Mouse (Mus musculus) layer of hippocampus, adult 9-10 months (tissue): ENCODE measurements around the gene Arih2.
"Not testable (repeated sequence)": the region's sequence is repeated elsewhere in the genome, so short reads cannot be mapped to it uniquely, and the experiment has no call there.

Source experiments
- DNase-seq: peaks from one replicate; pipeline ENCODE4 v3.0.0; 2022; ENCODE audit warnings: low spot score

The Arih2 gene

GRCm38 (mm10) chr9:108649561-108650440 lies 615 bp upstream of the Arih2 start:
- DNase-seq = no peak

GRCm38 (mm10) chr9:108648166-108648565 lies 1.0 kb downstream of the Arih2 start:
- no peak for DNase-seq

DNA sequence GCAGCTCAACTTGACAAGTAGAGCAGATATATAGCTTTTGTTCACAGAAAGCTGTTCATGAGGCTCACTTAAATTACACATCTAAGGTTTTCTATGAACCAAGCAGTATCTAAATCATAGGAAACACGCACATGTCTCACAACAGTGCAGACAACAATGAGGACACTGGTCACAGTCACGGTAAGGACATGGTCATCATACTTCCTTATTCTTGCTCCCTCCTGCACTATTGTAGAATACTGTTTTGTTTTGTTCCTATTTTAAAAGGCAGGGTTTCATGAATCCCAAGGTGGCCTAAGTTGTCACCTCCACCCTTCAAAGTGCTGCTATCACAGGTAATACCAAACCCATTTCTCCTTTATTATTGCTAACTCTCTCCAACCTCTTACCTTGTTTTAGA lies 9.4 kb downstream of the Arih2 start:
- no peak for DNase-seq

DNA sequence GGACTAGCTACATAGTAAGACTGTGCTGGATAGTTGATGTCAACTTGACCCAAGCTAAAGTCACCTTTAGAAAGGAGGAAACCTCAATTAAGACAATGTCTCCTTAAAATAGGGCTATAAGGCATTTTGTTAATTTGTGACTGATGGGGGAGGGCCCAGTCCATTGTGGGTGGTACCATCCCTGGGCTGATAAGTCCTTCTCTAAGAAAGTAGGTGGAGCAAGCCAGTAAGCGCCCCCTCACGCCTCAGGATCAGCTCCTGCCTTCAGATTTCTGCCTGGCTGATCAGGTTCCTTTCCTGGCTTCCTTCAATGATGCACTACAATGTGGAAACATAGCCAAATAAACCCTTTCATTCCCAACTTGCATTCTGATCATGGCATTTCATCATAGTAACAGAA lies 13.8 kb downstream of the Arih2 start:
- DNase-seq = no peak

DNA sequence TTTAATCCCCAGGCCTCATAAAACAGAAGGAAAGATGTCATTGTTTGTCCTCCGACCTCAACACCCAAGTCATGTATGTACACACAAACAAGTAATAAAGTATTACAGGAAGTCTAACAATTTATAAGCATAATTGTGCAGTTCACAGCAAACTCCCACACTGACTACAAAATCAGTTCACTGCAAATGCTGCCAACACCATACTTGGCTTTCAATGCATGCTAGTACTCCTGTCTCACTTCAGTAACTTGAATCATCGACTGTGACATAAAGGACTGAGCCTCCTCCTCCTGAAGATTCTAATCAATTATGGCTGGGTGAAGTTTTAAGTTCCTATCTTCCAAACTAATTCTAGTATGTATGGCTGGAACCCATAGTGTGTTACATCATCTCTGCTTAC lies 15.3 kb downstream of the Arih2 start:
- DNase-seq = no peak

DNA sequence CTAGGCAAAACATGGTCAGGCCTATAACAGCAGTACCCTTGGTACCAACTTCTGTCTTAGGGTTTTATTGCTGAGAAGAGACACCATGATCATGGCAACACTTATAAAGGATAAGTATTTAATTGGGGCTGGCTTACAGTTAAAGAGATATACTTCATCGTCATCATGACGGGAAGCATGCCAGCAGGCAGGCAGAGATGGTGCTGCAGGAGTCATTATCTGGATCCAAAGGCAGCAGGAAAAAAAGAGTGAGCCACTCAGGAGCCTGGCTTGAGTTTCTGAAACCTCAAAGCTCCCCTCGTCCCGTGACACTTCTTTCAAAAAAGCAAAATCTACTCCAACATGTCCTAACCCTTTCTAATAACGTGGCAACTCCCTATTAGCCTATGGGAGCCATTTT lies 16.8 kb downstream of the Arih2 start:
- DNase-seq = no peak

- DNase-seq = no peak
These were observed 17.4 kb downstream of the Arih2 start for GRCm38 (mm10) chr9:108631631-108632256.

GRCm38 (mm10) chr9:108630683-108631082 lies 18.5 kb downstream of the Arih2 start:
- DNase-seq = no peak

GRCm38 (mm10) chr9:108628141-108628540 lies 21.0 kb downstream of the Arih2 start:
- DNase-seq = no peak

DNA sequence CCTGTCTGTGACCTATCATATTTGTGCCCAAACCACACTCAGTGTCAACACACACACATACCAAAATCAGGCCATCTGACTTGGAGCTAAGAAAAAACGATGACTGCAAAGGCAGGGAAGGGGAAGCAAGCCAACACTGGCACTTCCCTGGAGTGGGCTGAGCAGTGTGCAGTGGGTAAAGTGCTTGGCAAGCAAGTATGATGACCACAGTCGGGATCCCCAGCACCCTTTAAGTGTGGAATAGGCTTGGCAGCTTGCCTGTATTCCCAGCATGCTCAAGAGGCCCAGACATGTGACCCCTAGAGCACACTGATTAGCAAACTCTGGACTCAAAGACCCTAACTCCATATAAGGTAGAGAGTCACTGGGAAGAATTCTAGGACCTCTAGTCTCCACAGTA lies 22.7 kb downstream of the Arih2 start:
- DNase-seq = no peak

DNA sequence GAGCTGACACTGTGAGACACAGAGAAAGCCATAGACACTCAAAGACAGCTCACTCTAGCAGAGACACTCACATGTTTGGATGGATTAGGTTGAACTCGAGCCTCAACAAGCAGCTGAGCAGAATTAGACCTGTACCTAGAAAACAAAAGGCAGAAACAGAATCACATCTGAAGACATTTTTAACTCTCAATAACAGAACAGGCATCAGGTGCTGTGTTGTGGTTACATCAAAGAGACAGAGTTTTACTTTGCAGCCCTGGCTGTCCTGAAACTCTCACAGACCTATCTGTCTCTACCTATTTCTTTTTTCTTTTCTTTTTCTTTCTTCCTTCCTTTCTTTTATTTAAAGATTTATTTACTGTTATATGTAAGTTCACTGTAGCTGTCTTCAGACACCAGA lies 31.9 kb downstream of the Arih2 start:
- DNase-seq = no peak

DNA sequence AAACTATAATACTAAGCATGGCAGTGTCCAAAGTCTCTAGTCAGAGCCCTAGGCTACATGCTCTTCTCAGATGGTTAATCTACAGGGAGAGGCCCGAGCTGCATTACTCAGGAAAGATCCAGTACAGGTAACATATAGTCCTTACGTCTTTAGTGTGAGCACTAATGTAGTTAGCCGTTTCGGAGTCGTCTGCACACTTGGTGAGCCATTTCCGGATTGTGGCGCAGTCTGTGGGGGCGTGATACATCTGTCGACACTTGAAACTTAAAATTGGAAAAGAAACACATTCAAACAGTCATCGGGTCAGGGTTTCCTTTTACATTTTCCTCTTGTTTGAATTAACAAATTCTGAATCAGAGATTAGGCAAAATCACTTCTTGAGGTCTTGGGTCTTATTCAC lies 37.7 kb downstream of the Arih2 start:
- DNase-seq = no peak

- DNase-seq = no peak
These were observed 40.3 kb downstream of the Arih2 start for GRCm38 (mm10) chr9:108608889-108609288.

- DNase-seq = not testable (repeated sequence)
These were observed 41.3 kb downstream of the Arih2 start for GRCm38 (mm10) chr9:108607929-108608328.

- no peak for DNase-seq
These were observed 47.2 kb downstream of the Arih2 start for GRCm38 (mm10) chr9:108601986-108602385.

GRCm38 (mm10) chr9:108600011-108600410 lies 49.2 kb downstream of the Arih2 start:
- no peak for DNase-seq

- no peak for DNase-seq
These were observed 50.1 kb downstream of the Arih2 start for GRCm38 (mm10) chr9:108599021-108599566.

DNA sequence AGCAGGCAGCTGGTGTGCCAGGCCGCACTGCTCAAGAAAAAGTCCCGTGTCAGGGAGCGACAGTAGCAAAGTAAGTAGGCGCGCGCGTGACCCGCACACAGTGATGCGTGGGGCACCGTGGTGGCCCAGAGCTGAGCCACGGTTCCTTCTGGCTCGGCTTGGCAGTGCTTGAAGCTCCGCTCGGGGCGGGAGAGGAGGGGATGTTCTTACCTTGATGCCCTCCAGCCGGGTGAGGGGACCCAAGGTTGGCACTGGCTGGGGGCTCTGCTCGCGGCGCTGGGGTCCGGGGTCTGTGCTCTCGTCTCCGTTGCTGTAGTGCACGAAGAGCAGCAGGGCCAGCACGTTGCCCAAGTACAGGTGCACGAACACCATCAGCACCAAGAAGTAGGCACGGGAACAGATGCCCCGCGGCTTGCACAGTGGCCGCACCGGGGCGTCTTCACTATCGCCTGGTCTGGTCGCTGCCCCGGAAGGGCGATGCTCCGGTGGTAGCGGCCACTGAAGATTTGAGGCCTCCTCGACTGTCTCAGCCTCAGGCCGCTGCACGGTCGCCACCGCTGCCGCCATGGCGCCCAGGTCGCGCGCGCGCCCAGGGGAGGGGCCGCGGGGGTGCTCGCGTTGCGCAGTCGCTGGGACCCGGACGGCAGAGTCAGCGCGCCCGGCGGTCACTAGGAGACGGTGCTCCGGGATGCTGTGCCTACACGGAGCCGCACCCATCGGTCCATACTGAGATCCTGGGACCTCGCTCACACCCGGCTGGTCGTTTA lies 52.0 kb downstream of the Arih2 start, which contains the start of gene P4htm:
Gene P4htm (minus strand): TSS at position 670 of the 767 bp plus-strand sequence.
- no peak for DNase-seq

GRCm38 (mm10) chr9:108594354-108594753 lies 54.8 kb downstream of the Arih2 start:
- no peak for DNase-seq

GRCm38 (mm10) chr9:108591462-108591861 lies 57.7 kb downstream of the Arih2 start:
- no peak for DNase-seq

DNA sequence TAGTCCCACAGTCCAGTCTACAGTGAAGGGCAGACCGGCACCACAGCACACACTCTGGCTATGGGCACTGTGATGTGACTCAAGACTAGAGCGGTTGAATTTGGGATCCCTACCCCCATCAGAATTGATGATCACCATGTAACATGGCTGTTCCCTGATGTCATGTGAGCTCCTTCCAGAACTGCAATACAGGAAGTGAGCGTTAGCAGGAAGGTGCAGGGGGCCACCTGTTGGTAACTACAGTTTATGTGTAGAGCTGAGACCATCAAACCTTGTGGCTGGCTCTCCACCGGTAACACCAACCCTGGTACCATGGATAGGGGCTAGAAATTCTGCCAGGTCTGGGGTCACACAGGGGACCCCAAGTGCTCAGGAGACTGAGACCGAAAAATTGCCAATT lies 60.0 kb downstream of the Arih2 start:
- DNase-seq = no peak

DNA sequence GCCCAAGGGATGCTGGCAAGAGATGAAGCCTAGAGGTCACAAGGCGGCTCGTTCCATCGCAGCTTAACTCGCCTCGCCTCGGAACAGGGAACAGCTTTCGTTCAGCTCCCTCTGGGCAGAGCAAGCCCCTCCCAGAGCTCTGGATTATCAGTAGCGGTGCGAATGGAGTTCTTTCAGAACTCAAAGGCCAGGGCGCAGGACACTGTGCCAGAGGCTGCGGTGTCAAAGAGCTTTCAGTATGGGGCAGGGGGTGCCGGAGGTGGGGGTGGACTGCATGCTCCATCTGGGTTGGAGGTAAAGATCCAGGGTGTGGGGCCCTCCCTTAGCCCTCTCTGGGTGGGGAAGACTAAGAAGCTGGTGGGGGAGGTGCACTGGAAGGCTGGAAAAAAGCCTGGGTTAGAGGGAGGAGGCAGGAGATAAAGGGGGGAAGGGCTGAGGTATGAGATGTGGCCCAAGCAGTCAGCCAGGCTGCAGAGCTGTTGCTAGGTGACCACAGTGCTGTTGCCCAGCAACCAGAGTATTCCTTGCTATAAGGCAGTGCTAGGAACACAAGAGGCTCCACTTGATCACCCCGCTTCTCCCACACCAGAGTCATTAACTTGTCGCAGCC lies 61.5 kb downstream of the Arih2 start:
- DNase-seq = peak; percentile 79
